10 mouse cellular contexts compared by ENCODE assay signal in genomic region chr2:163201897-163202296, GRCm38 (mm10). TPM values are rescaled to one million over a fixed set of nuclear protein-coding genes. Genes with fewer than 3 reads are reported as not detected.
DNase-seq lines count a peak whose midpoint lies in the region; ATAC-seq and TF ChIP-seq lines count a peak whose summit lies in the region.
"Had no signal": no experiment of that assay in that cellular context is flagged by ENCODE, and none has a peak within 500 bp of the region (broad histone marks: within the 10 kb centered on the region; RNA-seq: fewer than 3 reads in every experiment).

No protein-coding gene starts in this region.

- no peak overlapping the region for H3K27ac ChIP-seq in kidney, postnatal 0 days
- peak overlapping the region; percentile 77 for H3K27ac ChIP-seq in heart, embryonic 16.5 days (ENCODE audit: low read length)
- 0 out of 2 replicates have a peak overlapping the region, but pooled peaks have one; percentile 41 for H3K27ac ChIP-seq in liver, embryonic 13.5 days
- no peak overlapping the region for H3K27ac ChIP-seq in neural tube, embryonic 11.5 days (ENCODE audit: low read depth, low read length)

- H3K36me3 ChIP-seq in kidney, postnatal 0 days (ENCODE audit: insufficient read depth, low read length), result no peaks in the 10 kb centered on the region
- no peaks in the 10 kb centered on the region for H3K36me3 ChIP-seq in heart, embryonic 16.5 days (ENCODE audit: control insufficient read depth, insufficient read depth)
- no peaks in the 10 kb centered on the region for H3K36me3 ChIP-seq in liver, embryonic 13.5 days
- H3K36me3 ChIP-seq in neural tube, embryonic 11.5 days (ENCODE audit: control insufficient read depth, insufficient read depth, low read length), result no peaks in the 10 kb centered on the region

- no peak for ATAC-seq in kidney, postnatal 0 days (replicated peaks; ENCODE audit: low FRiP score, low read depth)
- ATAC-seq in heart, embryonic 16.5 days (replicated peaks; ENCODE audit: extremely low read depth, insufficient read depth, low FRiP score), result no peak
- no peak for ATAC-seq in liver, embryonic 13.5 days (ENCODE audit: low read depth)
- no peak for ATAC-seq in neural tube, embryonic 11.5 days (ENCODE audit: insufficient read depth, low FRiP score, low TSS enrichment)
- no peak for ATAC-seq in frontal cortex, adult (ENCODE audit: low TSS enrichment)

- peaks cover 8% of the 10 kb centered on the region; the same call in 1 of the 2 replicates for H3K4me1 ChIP-seq in kidney, postnatal 0 days (replicated peaks; ENCODE audit: insufficient read depth, low read length)
- H3K4me1 ChIP-seq in heart, embryonic 16.5 days (ENCODE audit: control insufficient read depth, insufficient read depth, low read length), result peaks cover 9% of the 10 kb centered on the region
- peaks cover 21% of the 10 kb centered on the region for H3K4me1 ChIP-seq in liver, embryonic 13.5 days (replicated peaks)
- H3K4me1 ChIP-seq in neural tube, embryonic 11.5 days (ENCODE audit: control insufficient read depth, insufficient read depth, low read length), result peaks cover 21% of the 10 kb centered on the region

- no peak for TF ChIP-seq CTCF in kidney, postnatal 0 days (IDR thresholded peaks at IDR 0.05; ENCODE audit: low read depth)

- H3K4me3 ChIP-seq in kidney, postnatal 0 days (replicated peaks; ENCODE audit: low read depth, low read length), result no peak overlapping the region
- H3K4me3 ChIP-seq in heart, embryonic 16.5 days (ENCODE audit: low read length), result peak overlapping the region; percentile 70
- H3K4me3 ChIP-seq in liver, embryonic 13.5 days (replicated peaks), result no peak overlapping the region
- no peak overlapping the region for H3K4me3 ChIP-seq in neural tube, embryonic 11.5 days (ENCODE audit: low read depth, low read length)

- H3K9ac ChIP-seq in kidney, postnatal 0 days (ENCODE audit: low read depth, low read length), result no peak overlapping the region
- 0 out of 2 replicates have a peak overlapping the region, but pooled peaks have one; percentile 17 for H3K9ac ChIP-seq in heart, embryonic 16.5 days (ENCODE audit: low read length)
- H3K9ac ChIP-seq in liver, embryonic 13.5 days, result no peak overlapping the region
- no peak overlapping the region for H3K9ac ChIP-seq in neural tube, embryonic 11.5 days (ENCODE audit: low read length)

- H3K4me2 ChIP-seq in kidney, postnatal 0 days (ENCODE audit: low read length), result peak overlapping the region; percentile 75
- H3K4me2 ChIP-seq in heart, embryonic 16.5 days (ENCODE audit: low read depth, low read length), result peak overlapping the region; percentile 99
- peak overlapping the region; percentile 72; the same call in 1 of the 2 replicates for H3K4me2 ChIP-seq in liver, embryonic 13.5 days
- peak overlapping the region; percentile 86; the same call in 1 of the 2 replicates for H3K4me2 ChIP-seq in neural tube, embryonic 11.5 days (ENCODE audit: low read depth)

- no peak for DNase-seq in kidney, postnatal 0 days (ENCODE audit: low spot score)
- no peak for DNase-seq in kidney, postnatal 4 days
- DNase-seq in liver, embryonic 13.5 days, result no peak
- DNase-seq in neural tube, embryonic 11.5 days (ENCODE audit: low spot score), result no peak
- DNase-seq in cerebellum, adult 9-11 months, result no peak
- DNase-seq in B cell, adult 2 months, result no peak
- DNase-seq: adrenal gland, postnatal 14 days; kidney, adult 18-20 months had no signal

- 50% methylated on average over 8 of the region's 8 CpGs for WGBS in kidney, postnatal 0 days
- 22% methylated on average over 8 of the region's 8 CpGs for WGBS in heart, embryonic 16.5 days
- 15% methylated on average over 8 of the region's 8 CpGs for WGBS in liver, embryonic 13.5 days (ENCODE audit: insufficient replicate concordance)
- WGBS in neural tube, embryonic 11.5 days, result 44% methylated on average over 8 of the region's 8 CpGs

- H3K9me3 ChIP-seq in kidney, postnatal 0 days (replicated peaks; ENCODE audit: low read length), result no peaks in the 10 kb centered on the region; the same call in 1 of the 2 replicates
- peaks cover 3% of the 10 kb centered on the region for H3K9me3 ChIP-seq in heart, embryonic 16.5 days (replicated peaks; ENCODE audit: control insufficient read depth, low read length)
- H3K9me3 ChIP-seq in liver, embryonic 13.5 days (replicated peaks), result no peaks in the 10 kb centered on the region
- no peaks in the 10 kb centered on the region for H3K9me3 ChIP-seq in neural tube, embryonic 11.5 days (ENCODE audit: control insufficient read depth, low read length)

- H3K27me3 ChIP-seq in kidney, postnatal 0 days (ENCODE audit: insufficient read depth, low read length), result peaks cover 42% of the 10 kb centered on the region
- H3K27me3 ChIP-seq in heart, embryonic 16.5 days (ENCODE audit: control insufficient read depth, insufficient read depth, low read length), result peaks cover 33% of the 10 kb centered on the region
- peaks cover 68% of the 10 kb centered on the region for H3K27me3 ChIP-seq in liver, embryonic 13.5 days
- H3K27me3 ChIP-seq in neural tube, embryonic 11.5 days (ENCODE audit: control insufficient read depth, insufficient read depth, low read length), result peaks cover 26% of the 10 kb centered on the region

RNA-seq across cellular contexts. Expression of gene Tox2, which starts 1.0 kb away (rescaled TPM):
- 0.61 and 1.1 TPM in 2 replicates for polyA plus RNA-seq in kidney, postnatal 0 days (2015; fragmentation: Nextera tagmentation; extraction: Ambion mirVana)
- polyA plus RNA-seq in heart, embryonic 16.5 days (2015; fragmentation: Nextera tagmentation; extraction: Ambion mirVana), result 4.8 and 6.1 TPM in 2 replicates
- 0.36 and 0.82 TPM in 2 replicates for polyA plus RNA-seq in liver, embryonic 13.5 days (2015; fragmentation: Nextera tagmentation; extraction: Ambion mirVana)
- polyA plus RNA-seq in neural tube, embryonic 11.5 days (2014; fragmentation: Nextera tagmentation; extraction: Ambion mirVana), result 18.0 and 20.3 TPM in 2 replicates

Comparison
In these comparisons a context has a peak if more than half of its experiments do, and no peak if none do; other contexts are left out.
1. H3K27ac ChIP-seq: peak in heart, embryonic 16.5 days (single experiment) and liver, embryonic 13.5 days (single experiment); none in kidney, postnatal 0 days (single experiment) and neural tube, embryonic 11.5 days (single experiment).
2. Peak in every context shown above with its lines, with median percentiles within 50 percentile points of each other: H3K4me2 ChIP-seq.